Mouse (Mus musculus) MEL (cell line): ENCODE measurements around the gene AK157302.

Source experiments
- BHLHE40 ChIP-seq: IDR thresholded peaks from 2 replicates; pipeline ENCODE4 v1.6.1; 2012; ENCODE audit warnings: low read depth, mild to moderate bottlenecking, inconsistent platforms, low read length, improper control_type of control experiment, borderline replicate concordance
- CTCF ChIP-seq, 3 experiments: IDR thresholded peaks in 2 of 3; conservative IDR thresholded peaks in 1 of 3; 2 replicates each; pipeline ENCODE4 v1.5.1; 2011 to 2012; ENCODE audit warnings: low read length in 3 of 3, low read depth in 2 of 3, mild to moderate bottlenecking in 2 of 3, improper control_type of control experiment in 1 of 3, inconsistent platforms in 1 of 3, mixed read lengths in 1 of 3, moderate library complexity in 1 of 3; ENCODE audit not compliant: control insufficient read depth in 1 of 3, insufficient read depth in 1 of 3, poor library complexity in 1 of 3, severe bottlenecking in 1 of 3
- E2F4 ChIP-seq: IDR thresholded peaks from 2 replicates; pipeline ENCODE4 v1.6.1; 2011; ENCODE audit warnings: low read depth, low read length, improper control_type of control experiment, borderline replicate concordance
- HCFC1 ChIP-seq: IDR thresholded peaks from 2 replicates; pipeline ENCODE4 v1.6.1; 2012; ENCODE audit warnings: low read depth, mild to moderate bottlenecking, inconsistent platforms, low read length, improper control_type of control experiment, moderate library complexity
- MAFK ChIP-seq: IDR thresholded peaks from 2 replicates; pipeline ENCODE4 v1.6.1; 2011; ENCODE audit warnings: low read depth, mild to moderate bottlenecking, low read length, improper control_type of control experiment, borderline replicate concordance
- POLR2A ChIP-seq, 2 experiments: IDR thresholded peaks; 2 replicates each; pipeline ENCODE4 v1.6.1; 2011 to 2012; ENCODE audit warnings: low read length in 2 of 2, mild to moderate bottlenecking in 2 of 2, control low read depth in 1 of 2, improper control_type of control experiment in 1 of 2, low read depth in 1 of 2, moderate library complexity in 1 of 2; ENCODE audit not compliant: control insufficient read depth in 1 of 2, insufficient read depth in 1 of 2, poor library complexity in 1 of 2
- POLR2AphosphoS2 ChIP-seq: IDR thresholded peaks from 2 replicates; pipeline ENCODE4 v1.6.1; 2011; ENCODE audit warnings: low read length, improper control_type of control experiment
- RAD21 ChIP-seq: IDR thresholded peaks from 2 replicates; pipeline ENCODE4 v1.6.1; 2011; ENCODE audit warnings: mild to moderate bottlenecking, low read depth, low read length, improper control_type of control experiment
- RCOR1 ChIP-seq: IDR thresholded peaks from 2 replicates; pipeline ENCODE4 v1.6.1; 2012; ENCODE audit warnings: low read depth, mild to moderate bottlenecking, inconsistent platforms, low read length, improper control_type of control experiment
- ZKSCAN1 ChIP-seq: IDR thresholded peaks from 2 replicates; pipeline ENCODE4 v1.6.1; 2012; ENCODE audit warnings: low read depth, mild to moderate bottlenecking, inconsistent platforms, low read length, improper control_type of control experiment, moderate library complexity

GRCm38 (mm10) chr13:21446796-21447195 lies 48.2 kb upstream of the AK157302 start:
- no peak for TF ChIP-seq POLR2AphosphoS2
- no peak for TF ChIP-seq HCFC1
- TF ChIP-seq CTCF (IDR thresholded peaks at IDR 0.05 in 2 of 3, conservative IDR thresholded peaks at IDR 0.05 in 1 of 3; ENCODE audit: control insufficient read depth in 1 of 3, insufficient read depth in 1 of 3, low read depth in 2 of 3, low read length in 3 of 3, poor library complexity in 1 of 3, severe bottlenecking in 1 of 3) = no peak
- TF ChIP-seq RAD21 = no peak
- no peak for TF ChIP-seq POLR2A (IDR thresholded peaks at IDR 0.05; ENCODE audit: control insufficient read depth in 1 of 2, insufficient read depth in 1 of 2, low read depth in 1 of 2, low read length in 2 of 2, poor library complexity in 1 of 2)
- no peak for TF ChIP-seq MAFK
- no peak for TF ChIP-seq RCOR1
- no peak for TF ChIP-seq ZKSCAN1
- no peak for TF ChIP-seq E2F4
- no peak for TF ChIP-seq BHLHE40
